Mouse (Mus musculus): ENCODE results near the gene Zc3hav1. TPM values are rescaled to one million over a fixed set of nuclear protein-coding genes. Genes with fewer than 3 reads are reported as not detected.

Zc3hav1 gene
- polyA plus RNA-seq, 1 experiment from 2014 or later: 10.1 TPM

GRCm38 (mm10) chr6:38351930-38352329 lies 2.5 kb downstream of the Zc3hav1 start:
- H3K4me3 ChIP-seq: 0 out of 2 replicates have a peak overlapping the region, but pooled peaks have one; percentile 9
- no peak for ATAC-seq (ENCODE audit: insufficient number of reproducible peaks, low FRiP score)
- H3K36me3 ChIP-seq: no peaks in the 10 kb centered on the region
- peaks cover 15% of the 10 kb centered on the region for H3K4me1 ChIP-seq (replicated peaks)
- 0 out of 2 replicates have a peak overlapping the region, but pooled peaks have one; percentile 29 for H3K4me2 ChIP-seq
- peaks cover 23% of the 10 kb centered on the region for H3K27me3 ChIP-seq (replicated peaks)
- no peak overlapping the region for H3K27ac ChIP-seq (ENCODE audit: poor library complexity, severe bottlenecking)
- 62% methylated on average over 4 of the region's 4 CpGs for WGBS
- no peaks in the 10 kb centered on the region for H3K9me3 ChIP-seq (replicated peaks)
- no peak overlapping the region for H3K9ac ChIP-seq

DNA sequence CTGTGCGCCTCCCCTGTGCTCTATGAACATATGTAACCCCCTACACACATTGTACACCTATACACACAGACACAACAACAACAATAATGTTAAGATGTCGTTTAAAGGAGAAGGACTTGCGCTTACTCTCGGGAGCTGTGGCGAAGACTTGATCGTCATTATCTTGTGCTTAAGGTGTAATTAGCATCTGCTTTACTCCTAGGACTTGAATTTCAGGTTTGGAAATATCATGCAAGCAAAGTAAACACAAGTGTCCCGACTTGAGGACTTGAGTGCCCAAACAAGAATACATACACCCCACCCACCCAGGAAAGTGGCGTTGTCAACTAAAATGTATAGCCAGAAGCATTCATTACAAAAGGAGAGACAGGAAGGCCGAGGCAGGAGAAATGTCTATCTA lies 4.6 kb downstream of the Zc3hav1 start:
- ATAC-seq (ENCODE audit: insufficient number of reproducible peaks, low FRiP score): no peak
- H3K27me3 ChIP-seq (replicated peaks): peaks cover 13% of the 10 kb centered on the region
- WGBS: 74% methylated on average over 9 of the region's 9 CpGs
- H3K9me3 ChIP-seq (replicated peaks): no peaks in the 10 kb centered on the region
- no peak overlapping the region for H3K4me3 ChIP-seq
- no peaks in the 10 kb centered on the region for H3K36me3 ChIP-seq
- H3K4me1 ChIP-seq (replicated peaks): 0 out of 2 replicates have a peak, but pooled peaks cover 10% of the 10 kb centered on the region
- H3K27ac ChIP-seq (ENCODE audit: poor library complexity, severe bottlenecking): no peak overlapping the region
- no peak overlapping the region for H3K9ac ChIP-seq
- 0 out of 2 replicates have a peak overlapping the region, but pooled peaks have one; percentile 25 for H3K4me2 ChIP-seq

DNA sequence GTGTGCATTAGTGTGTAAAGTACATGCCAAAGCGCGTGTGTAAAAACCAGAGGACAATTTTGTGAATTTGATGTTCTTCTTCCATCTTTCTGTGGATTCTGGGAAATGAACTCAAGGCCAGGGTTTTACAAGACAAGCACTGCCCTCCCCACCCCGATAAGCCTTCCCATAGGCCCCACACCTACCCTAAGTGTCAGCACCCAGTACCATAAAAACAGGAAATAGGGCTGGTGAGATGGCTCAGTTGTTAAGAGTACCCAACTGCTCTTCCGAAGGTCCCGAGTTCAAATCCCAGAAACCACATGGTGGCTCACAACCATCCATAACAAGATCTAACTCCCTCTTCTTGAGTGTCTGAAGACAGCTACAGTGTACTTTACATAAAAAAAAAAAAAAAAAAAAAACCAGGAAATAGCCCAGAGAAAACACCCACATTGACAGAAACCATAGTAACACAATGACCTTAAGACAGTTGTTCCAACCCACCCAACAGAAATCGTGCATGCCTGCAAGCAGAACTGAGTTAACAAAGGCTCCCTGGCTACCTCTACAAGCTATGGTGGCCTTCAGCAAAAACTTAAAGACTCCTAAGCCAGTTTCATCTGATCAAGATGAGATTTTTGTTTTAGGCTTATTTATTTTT lies 5.5 kb downstream of the Zc3hav1 start:
- WGBS: 85% methylated on average over 6 of the region's 6 CpGs
- H3K9me3 ChIP-seq (replicated peaks): no peaks in the 10 kb centered on the region
- 0 out of 2 replicates have a peak overlapping the region, but pooled peaks have one; percentile 25 for H3K4me2 ChIP-seq
- H3K4me1 ChIP-seq (replicated peaks): 0 out of 2 replicates have a peak, but pooled peaks cover 7% of the 10 kb centered on the region
- no peak overlapping the region for H3K27ac ChIP-seq (ENCODE audit: poor library complexity, severe bottlenecking)
- no peak overlapping the region for H3K4me3 ChIP-seq
- peaks cover 12% of the 10 kb centered on the region for H3K27me3 ChIP-seq (replicated peaks)
- H3K9ac ChIP-seq: no peak overlapping the region
- no peak for ATAC-seq (ENCODE audit: insufficient number of reproducible peaks, low FRiP score)
- no peaks in the 10 kb centered on the region for H3K36me3 ChIP-seq

GRCm38 (mm10) chr6:38347875-38348274 lies 6.5 kb downstream of the Zc3hav1 start:
- Histone ChIP-seq H3K27me3 (replicated peaks) (peaks cover 9% of the 10 kb centered on the region), H3K9ac (no peak overlapping the region), H3K9me3 (replicated peaks) (no peaks in the 10 kb centered on the region), H3K36me3 (no peaks in the 10 kb centered on the region), H3K4me1 (replicated peaks) (peaks cover 11% of the 10 kb centered on the region), H3K27ac (ENCODE audit: poor library complexity, severe bottlenecking) (no peak overlapping the region), H3K4me3 (no peak overlapping the region), H3K4me2 (no peak overlapping the region)
- no peak for ATAC-seq (ENCODE audit: insufficient number of reproducible peaks, low FRiP score)
- 59% methylated on average over 5 of the region's 5 CpGs for WGBS

DNA sequence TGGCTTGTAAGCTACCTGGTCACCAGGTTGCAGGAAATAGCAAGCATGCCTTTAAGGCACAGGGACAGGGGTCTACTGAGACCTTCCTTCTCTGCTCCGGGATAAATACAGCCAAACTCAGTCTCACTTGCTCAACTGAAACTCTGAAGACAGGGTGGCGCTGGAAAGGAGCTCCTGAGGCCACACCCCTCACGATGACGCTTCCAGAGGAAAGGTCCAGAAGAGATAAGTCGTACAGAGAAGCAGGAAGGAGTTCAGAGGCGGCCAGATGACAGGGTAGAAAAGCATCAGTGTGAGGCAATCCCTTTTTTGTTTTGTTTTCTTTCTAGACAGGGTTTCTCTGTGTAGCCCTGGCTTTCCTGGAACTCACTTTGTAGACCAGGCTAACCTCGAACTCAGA lies 8.6 kb downstream of the Zc3hav1 start:
- WGBS: 20% methylated on average over 7 of the region's 7 CpGs

GRCm38 (mm10) chr6:38344006-38344670 lies 10.3 kb downstream of the Zc3hav1 start:
- no peak overlapping the region for H3K4me2 ChIP-seq
- no peak overlapping the region; the same call in 1 of the 2 replicates for H3K27ac ChIP-seq (ENCODE audit: poor library complexity, severe bottlenecking)
- no peak overlapping the region for H3K4me3 ChIP-seq
- H3K4me1 ChIP-seq (replicated peaks): peaks cover 26% of the 10 kb centered on the region
- no peaks in the 10 kb centered on the region for H3K36me3 ChIP-seq
- H3K27me3 ChIP-seq (replicated peaks): no peaks in the 10 kb centered on the region
- H3K9me3 ChIP-seq (replicated peaks): no peaks in the 10 kb centered on the region
- no peak for ATAC-seq (ENCODE audit: insufficient number of reproducible peaks, low FRiP score)
- H3K9ac ChIP-seq: no peak overlapping the region
- WGBS: 81% methylated on average over 7 of the region's 7 CpGs

More for the DNA sequence above, 8.6 kb downstream of the Zc3hav1 start:
- Histone ChIP-seq H3K9me3 (replicated peaks) (no peaks in the 10 kb centered on the region), H3K27me3 (replicated peaks) (no peaks in the 10 kb centered on the region), H3K4me1 (replicated peaks) (peaks cover 26% of the 10 kb centered on the region), H3K36me3 (no peaks in the 10 kb centered on the region), H3K9ac (no peak overlapping the region), H3K27ac (ENCODE audit: poor library complexity, severe bottlenecking) (peak overlapping the region; percentile 41; the same call in 1 of the 2 replicates), H3K4me3 (no peak overlapping the region), H3K4me2 (peak overlapping the region; percentile 30)
- ATAC-seq (ENCODE audit: insufficient number of reproducible peaks, low FRiP score): peak; percentile 86

DNA sequence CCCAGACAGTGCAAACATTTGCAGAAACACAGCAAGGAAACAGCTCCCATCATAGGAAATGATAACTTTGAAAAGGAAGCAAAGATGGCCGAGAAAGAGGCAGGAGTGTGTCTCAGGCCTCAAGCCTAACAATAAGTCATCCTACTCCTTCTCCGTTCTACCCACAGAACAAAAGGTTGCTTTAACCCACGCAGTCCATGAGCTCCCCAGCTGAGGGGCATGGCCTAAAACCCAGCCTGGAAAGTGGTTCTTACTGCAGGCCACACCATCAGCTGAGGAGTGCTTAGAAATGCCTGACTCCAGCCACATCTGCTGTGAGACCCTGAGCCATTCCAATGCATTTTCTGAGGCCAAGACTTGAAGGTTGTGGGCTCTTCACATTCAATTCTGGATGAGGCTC lies 10.8 kb downstream of the Zc3hav1 start:
- H3K9me3 ChIP-seq (replicated peaks): no peaks in the 10 kb centered on the region
- no peaks in the 10 kb centered on the region for H3K36me3 ChIP-seq
- no peak overlapping the region for H3K9ac ChIP-seq
- H3K4me3 ChIP-seq: no peak overlapping the region
- no peak for ATAC-seq (ENCODE audit: insufficient number of reproducible peaks, low FRiP score)
- peaks cover 26% of the 10 kb centered on the region for H3K4me1 ChIP-seq (replicated peaks)
- no peaks in the 10 kb centered on the region for H3K27me3 ChIP-seq (replicated peaks)
- peak overlapping the region; percentile 68 for H3K27ac ChIP-seq (ENCODE audit: poor library complexity, severe bottlenecking)
- WGBS: 57% methylated on average over 3 of the region's 3 CpGs
- peak overlapping the region; percentile 60 for H3K4me2 ChIP-seq

DNA sequence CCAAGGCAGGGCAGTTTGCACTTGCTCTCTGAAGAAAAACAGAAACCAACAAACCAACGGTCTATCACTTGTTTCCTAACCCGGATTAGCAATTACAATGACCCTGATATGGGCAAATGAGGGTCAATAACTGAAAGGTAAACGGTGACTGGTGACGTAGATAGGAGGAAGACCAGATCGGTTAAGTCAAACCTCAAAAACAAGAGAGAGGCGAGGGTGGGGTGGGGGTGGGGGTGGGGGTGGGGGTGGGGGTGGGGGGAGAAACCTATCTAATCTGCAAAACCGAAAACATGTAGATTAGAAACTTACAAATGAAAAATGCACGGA lies 11.8 kb downstream of the Zc3hav1 start:
- ATAC-seq (ENCODE audit: insufficient number of reproducible peaks, low FRiP score): no peak
- WGBS: 29% methylated on average over 8 of the region's 8 CpGs
- Histone ChIP-seq H3K4me2 (peak overlapping the region; percentile 60), H3K4me1 (replicated peaks) (peaks cover 26% of the 10 kb centered on the region), H3K27ac (ENCODE audit: poor library complexity, severe bottlenecking) (peak overlapping the region; percentile 68), H3K9me3 (replicated peaks) (no peaks in the 10 kb centered on the region), H3K4me3 (peak overlapping the region; percentile 5), H3K27me3 (replicated peaks) (no peaks in the 10 kb centered on the region), H3K36me3 (no peaks in the 10 kb centered on the region), H3K9ac (no peak overlapping the region)

DNA sequence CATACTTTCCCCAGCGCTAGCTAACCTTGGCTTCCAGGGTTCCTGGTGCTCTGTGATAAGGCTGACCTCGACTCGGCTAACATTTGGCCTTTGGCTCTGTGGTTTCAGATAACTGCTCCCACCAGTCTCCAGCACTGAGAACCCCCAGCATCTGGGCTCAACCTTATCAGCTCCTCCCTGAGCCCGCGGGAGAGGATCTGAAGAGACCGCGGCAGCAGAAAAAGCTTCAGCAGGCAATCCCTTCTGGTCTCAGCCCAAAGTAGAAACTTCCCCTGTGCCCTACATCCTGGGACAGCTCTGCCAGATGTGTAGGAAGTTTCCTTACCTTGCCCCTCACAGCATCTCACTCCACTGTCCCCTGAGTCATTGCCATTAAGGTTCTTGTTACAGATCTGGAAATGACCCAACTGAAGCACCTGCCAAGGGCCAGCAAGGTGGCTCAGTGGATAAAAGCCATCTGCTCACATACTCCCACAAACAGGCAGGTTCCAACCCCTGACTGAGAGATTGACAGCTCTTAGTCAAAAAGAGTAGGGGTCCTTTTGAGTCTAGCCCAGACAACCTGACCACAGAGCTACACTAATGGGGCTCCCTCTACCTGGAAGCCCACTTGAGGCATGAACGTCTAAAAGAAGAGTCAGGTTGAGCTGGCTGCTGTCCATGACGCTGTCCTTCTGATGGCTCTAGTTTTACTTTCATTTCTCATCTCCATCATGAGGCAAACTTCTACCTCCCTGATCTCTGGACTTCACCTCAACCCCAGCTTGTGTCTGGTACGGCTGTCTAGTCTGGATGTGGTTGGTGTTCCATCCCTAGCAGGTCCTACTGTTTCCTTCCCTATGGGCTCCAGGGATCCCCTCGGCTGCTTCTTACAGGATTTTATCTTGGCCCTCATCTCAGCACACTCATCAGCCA lies 12.4 kb downstream of the Zc3hav1 start:
- Histone ChIP-seq H3K27ac (ENCODE audit: poor library complexity, severe bottlenecking) (peak overlapping the region; percentile 68), H3K27me3 (replicated peaks) (no peaks in the 10 kb centered on the region), H3K9me3 (replicated peaks) (no peaks in the 10 kb centered on the region), H3K4me2 (peak overlapping the region; percentile 60), H3K4me3 (peak overlapping the region; percentile 5), H3K36me3 (no peaks in the 10 kb centered on the region), H3K9ac (no peak overlapping the region; the same call in 1 of the 2 replicates), H3K4me1 (replicated peaks) (peaks cover 26% of the 10 kb centered on the region)
- ATAC-seq (ENCODE audit: insufficient number of reproducible peaks, low FRiP score): peak; percentile 89
- WGBS: 17% methylated on average over 11 of the region's 11 CpGs

DNA sequence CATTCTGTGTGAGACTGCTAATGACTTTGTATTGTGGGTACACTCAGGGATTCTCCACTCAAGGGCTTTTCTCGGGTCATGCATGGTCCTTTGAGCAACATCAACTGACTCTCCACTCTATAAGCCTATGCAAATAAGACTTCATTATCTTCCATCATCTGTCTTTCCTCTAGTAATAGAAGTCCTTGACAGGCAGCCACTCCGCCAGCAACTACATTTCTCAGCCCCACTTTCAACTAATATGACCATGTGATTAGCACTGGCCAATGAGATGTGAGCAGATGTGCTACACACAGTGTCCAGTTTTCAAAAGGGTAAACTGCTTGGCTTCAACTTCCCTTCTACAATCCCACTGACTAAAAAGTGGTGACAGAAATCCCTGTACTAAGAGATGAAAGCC lies 15.3 kb downstream of the Zc3hav1 start:
- no peak overlapping the region for H3K4me3 ChIP-seq
- H3K4me2 ChIP-seq: no peak overlapping the region
- H3K27me3 ChIP-seq (replicated peaks): no peaks in the 10 kb centered on the region
- H3K9me3 ChIP-seq (replicated peaks): no peaks in the 10 kb centered on the region
- ATAC-seq (ENCODE audit: insufficient number of reproducible peaks, low FRiP score): no peak
- H3K4me1 ChIP-seq (replicated peaks): peaks cover 23% of the 10 kb centered on the region
- no peak overlapping the region for H3K27ac ChIP-seq (ENCODE audit: poor library complexity, severe bottlenecking)
- no peak overlapping the region for H3K9ac ChIP-seq
- WGBS: 69% methylated on average over 2 of the region's 2 CpGs
- H3K36me3 ChIP-seq: peaks cover 15% of the 10 kb centered on the region

DNA sequence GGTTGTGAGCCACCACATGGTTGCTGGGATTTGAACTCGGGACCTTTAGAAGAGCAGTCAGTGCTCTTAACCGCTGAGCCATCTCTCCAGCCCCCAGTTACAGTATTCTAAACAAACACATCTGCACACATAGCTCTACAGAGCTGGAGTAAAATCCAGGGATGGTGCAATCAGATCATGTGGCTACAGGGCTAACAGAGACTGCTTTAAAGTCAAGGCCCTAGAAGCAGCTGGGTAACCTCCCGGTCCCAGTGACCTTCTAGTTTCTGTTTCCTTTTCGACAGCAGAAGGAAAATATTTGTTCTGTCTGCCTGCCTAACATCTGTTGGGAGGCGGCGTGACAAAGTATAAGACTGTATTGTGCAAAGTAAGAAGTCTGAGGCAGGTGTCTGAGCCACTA lies 16.5 kb downstream of the Zc3hav1 start:
- no peaks in the 10 kb centered on the region for H3K27me3 ChIP-seq (replicated peaks)
- H3K4me1 ChIP-seq (replicated peaks): peaks cover 16% of the 10 kb centered on the region
- H3K4me3 ChIP-seq: no peak overlapping the region
- ATAC-seq (ENCODE audit: insufficient number of reproducible peaks, low FRiP score): no peak
- H3K36me3 ChIP-seq: peaks cover 19% of the 10 kb centered on the region
- H3K27ac ChIP-seq (ENCODE audit: poor library complexity, severe bottlenecking): no peak overlapping the region
- WGBS: 78% methylated on average over 6 of the region's 6 CpGs
- no peak overlapping the region for H3K4me2 ChIP-seq
- no peak overlapping the region for H3K9ac ChIP-seq
- H3K9me3 ChIP-seq (replicated peaks): no peaks in the 10 kb centered on the region

Measured in heart, embryonic 12.5 days (tissue).